Mouse (Mus musculus): Measurements from ENCODE around the gene Fndc11. TPM values are rescaled to one million over a fixed set of nuclear protein-coding genes. Genes with fewer than 3 reads are reported as not detected.

Gene Fndc11
- total RNA-seq (2023) = not detected

GRCm38 (mm10) chr2:181219538-181220216, at the start of gene Fndc11:
Gene Fndc11 (plus strand): TSS chr2:181220013.

GRCm38 (mm10) chr2:181187121-181188000, 32.5 kb upstream of the Fndc11 start, which contains the start of gene Ppdpf:
Gene Ppdpf (plus strand): TSS chr2:181187247.

GRCm38 (mm10) chr2:181202422-181202821, 17.4 kb upstream of the Fndc11 start, which contains the start of gene Ptk6:
Gene Ptk6 (minus strand): TSS chr2:181202789.

GRCm38 (mm10) chr2:181213021-181213445, 6.8 kb upstream of the Fndc11 start, which contains the start of gene Srms:
Gene Srms (minus strand): TSS chr2:181213185.

GRCm38 (mm10) chr2:181241602-181242313, 21.9 kb downstream of the Fndc11 start, which contains the start of gene Helz2:
Gene Helz2 (minus strand): TSS chr2:181242027.

Other genes with a start within 250 kb of the Fndc11 start
- 5.2 TPM for gene Col20a1, start 233.5 kb upstream of the Fndc11 start, total RNA-seq (2023)
- gene Chrna4, start 176.5 kb upstream of the Fndc11 start, total RNA-seq (2023) = not detected
- not detected for gene Kcnq2, start 84.7 kb upstream of the Fndc11 start, total RNA-seq (2023)
- gene Eef1a2, start 63.0 kb upstream of the Fndc11 start, total RNA-seq (2023) = not detected
- 87.7 TPM for gene Ppdpf, start 32.8 kb upstream of the Fndc11 start, total RNA-seq (2023)
- not detected for gene Ptk6, start 17.2 kb upstream of the Fndc11 start, total RNA-seq (2023)
- gene Srms, start 6.8 kb upstream of the Fndc11 start, total RNA-seq (2023) = 0.79 TPM
- gene Helz2, start 22.0 kb downstream of the Fndc11 start, total RNA-seq (2023) = 138 TPM
- 53.9 TPM for gene Gmeb2, start 68.0 kb downstream of the Fndc11 start, total RNA-seq (2023)
- gene Stmn3, start 94.5 kb downstream of the Fndc11 start, total RNA-seq (2023) = not detected
- gene Rtel1, start 99.7 kb downstream of the Fndc11 start, total RNA-seq (2023) = 115 TPM
- gene Zgpat, start 144.9 kb downstream of the Fndc11 start, total RNA-seq (2023) = 102 TPM
- gene Arfrp1, start 145.4 kb downstream of the Fndc11 start, total RNA-seq (2023) = 82.0 TPM
- 214 TPM for gene Lime1, start 160.1 kb downstream of the Fndc11 start, total RNA-seq (2023)
- gene Zbtb46, start 239.4 kb downstream of the Fndc11 start, total RNA-seq (2023) = 0.76 TPM